Mouse (Mus musculus): Measurements from ENCODE around the gene Ankrd34c.
A peak's percentile ranks its signal among the peaks of the same experiment; 100 is the strongest.

Ankrd34c gene

DNA sequence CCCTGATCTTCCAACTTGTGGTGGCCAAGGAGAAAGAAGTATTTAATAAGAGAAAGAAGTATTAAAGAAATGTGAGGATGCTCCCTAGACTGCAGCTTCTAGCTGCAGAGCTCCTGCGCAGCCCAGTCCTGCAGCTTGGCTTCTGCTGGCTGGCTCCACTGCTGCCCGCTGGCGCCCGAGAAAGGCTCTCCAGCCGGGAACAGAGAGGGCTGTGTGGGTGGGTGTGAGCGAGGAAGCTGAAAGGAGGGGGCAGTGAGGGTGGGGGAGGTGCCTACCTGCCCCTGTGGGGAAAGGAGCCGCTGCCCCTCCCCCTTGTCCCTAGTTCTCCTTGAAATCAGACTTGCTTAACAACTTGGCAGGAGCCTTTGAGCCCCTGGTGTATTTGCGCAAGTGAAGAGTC, at the start of gene Ankrd34c:
TSS of gene Ankrd34c (minus strand) at position 181 of the 400 bp plus-strand sequence.
- no peak for DNase-seq (ENCODE audit: low spot score)

DNA sequence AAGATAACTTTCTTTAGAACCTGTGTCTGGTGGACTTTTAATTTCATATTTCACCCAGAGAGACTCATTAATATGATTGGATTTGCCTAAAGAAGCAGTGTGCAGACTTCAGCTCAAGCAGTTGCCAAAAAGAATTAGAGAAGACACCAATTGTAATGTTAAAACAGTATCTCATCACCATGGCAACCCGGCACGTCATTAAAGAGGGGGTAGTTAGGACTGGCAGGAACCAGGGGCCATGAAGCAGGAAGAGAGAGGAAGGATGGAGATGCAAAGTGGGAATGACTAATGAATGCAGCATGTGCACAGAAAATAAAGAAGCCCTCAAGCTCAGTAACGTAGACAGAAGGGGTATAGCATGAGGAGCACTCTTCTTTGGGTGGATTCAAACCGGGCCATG, 49.3 kb upstream of the Ankrd34c start:
- no peak for DNase-seq (ENCODE audit: low spot score)

DNA sequence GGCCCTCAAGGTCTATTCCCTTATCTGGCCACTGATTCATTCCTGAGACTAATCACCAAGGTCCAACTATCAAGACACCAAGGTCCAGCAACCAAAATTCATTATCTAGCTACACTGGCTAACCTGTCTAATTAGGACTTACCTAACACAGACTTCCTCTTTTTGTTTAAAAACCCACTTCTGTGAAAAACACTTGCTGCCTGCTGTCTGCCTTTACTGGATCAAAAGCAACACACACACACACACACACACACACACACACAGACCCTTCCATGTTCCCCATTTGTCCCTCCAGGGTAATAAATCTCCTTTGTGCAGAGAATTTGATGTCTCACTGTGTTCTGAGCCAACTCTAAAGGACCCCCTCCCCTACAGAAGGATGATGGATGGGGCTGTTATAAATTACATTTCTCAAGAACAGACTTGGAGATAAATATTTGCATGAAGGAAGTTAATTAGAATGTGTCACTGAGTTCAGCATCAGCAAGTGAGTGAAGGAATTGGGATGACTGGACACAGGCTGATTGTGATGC, 43.2 kb upstream of the Ankrd34c start:
- DNase-seq (ENCODE audit: low spot score) = no peak

DNA sequence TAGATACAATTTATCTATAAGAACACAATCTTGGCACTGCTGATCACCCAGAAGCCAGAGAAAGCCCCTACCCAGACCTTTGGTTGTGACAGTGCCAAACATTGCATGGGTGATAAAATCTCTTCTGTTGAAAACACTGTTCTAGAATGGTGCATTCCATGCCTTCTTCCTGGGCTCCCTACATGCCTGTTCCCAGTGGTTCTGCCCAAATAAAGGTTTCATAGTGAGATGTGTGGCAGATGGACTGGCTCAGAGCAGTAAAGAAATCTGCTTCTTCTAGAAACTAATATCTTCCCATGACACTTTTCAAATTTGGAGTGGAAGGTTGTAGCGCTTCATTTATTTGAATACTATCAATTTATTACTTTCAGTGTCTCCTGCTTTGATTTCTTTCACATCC, 41.0 kb upstream of the Ankrd34c start:
- no peak for DNase-seq (ENCODE audit: low spot score)

DNA sequence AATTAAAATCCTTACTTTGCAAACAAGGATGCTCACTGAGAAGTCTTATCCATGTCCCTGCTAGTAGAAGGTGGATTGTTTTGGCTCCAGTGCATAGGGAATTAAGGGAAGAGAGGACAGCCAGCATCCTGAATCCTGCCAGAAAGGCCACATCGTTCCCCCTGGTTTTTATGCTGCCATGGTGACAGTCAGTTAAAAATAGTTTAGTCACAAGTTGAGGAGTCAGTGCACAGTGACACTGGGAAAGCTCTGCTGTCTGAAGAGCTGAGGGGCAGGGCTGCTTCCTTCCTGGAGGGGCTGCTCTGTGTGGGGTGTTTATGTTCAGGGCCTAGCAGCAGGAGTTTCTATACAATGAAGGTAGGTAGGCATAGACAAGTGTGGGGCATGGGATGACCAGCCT, 32.9 kb upstream of the Ankrd34c start:
- DNase-seq (ENCODE audit: low spot score) = no peak

DNA sequence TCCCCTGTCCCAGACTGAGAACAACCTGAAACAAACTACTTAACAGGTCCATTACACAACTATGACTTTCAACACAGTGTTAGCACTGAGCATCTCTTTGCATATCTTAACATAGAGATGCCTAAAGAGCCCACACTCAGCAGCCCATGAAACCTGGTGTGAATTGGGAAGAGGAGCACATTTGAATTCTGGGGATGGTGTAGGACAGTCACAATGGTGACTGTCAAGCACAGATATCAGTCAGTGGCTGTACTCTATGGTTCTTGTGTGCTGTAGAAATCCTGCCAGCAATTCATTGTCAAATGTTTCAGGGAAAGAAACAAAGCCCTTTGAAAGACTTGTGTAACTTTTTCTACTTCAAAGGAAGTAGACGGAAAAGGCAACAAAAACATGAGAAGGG, 23.7 kb upstream of the Ankrd34c start:
- DNase-seq (ENCODE audit: low spot score) = no peak

DNA sequence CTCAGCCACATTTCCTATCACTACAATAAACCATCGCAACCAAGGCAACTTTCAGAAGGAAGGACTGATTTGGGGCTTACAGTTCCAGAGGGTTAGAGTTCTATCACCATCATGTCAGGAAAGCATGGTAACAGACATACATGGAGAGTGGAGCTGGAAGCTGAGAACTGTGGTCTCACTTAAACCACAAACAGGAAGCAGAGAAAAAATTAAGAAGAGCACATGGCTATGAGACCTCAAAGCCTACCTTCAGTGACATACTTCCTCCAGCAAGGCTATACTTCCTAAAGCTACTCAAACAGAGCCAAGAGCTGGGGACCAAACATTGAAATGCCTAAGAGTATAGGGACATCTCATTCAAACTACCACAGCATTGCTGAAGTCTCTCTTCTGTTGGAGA, 20.3 kb upstream of the Ankrd34c start:
- no peak for DNase-seq (ENCODE audit: low spot score)

DNA sequence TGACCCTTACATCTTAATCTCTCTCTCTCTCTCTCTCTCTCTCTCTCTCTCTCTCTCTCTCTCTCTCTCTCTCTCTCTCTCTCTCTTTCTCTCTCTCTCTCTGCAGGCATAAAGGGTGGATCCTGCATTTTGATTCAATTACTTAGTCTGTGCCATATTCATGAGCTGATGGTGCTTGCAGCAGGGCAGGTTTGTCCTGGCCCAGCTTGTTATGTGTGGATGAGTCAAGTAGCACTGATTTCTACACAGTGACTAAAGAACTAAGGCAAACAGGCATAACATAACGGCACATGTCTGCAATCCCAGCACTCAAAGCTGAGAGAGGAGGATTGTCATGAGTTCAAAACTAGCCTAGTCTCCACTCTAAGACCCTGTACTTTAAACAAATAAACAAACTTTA, 19.9 kb upstream of the Ankrd34c start:
- DNase-seq (ENCODE audit: low spot score) = no peak

DNA sequence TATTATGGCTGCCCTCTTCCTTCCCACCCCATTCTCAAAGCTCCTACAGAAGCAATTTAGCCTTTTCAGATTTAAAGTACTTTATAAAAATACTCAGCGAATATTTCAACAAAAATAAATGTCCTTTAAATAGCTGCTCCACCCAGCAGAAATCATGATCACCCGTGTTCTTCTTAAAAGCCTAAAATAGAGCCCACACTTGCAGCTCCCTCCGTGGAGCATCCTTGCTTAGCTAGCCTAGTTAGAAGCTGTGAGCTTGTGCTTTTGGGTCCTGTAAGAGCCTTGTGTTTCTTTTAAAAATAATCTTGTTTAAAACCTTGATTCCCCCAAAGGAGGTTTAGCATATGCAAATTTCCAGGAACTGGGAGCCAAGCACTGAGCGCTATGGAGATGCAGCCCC, 19.3 kb upstream of the Ankrd34c start:
- DNase-seq (ENCODE audit: low spot score) = no peak

DNA sequence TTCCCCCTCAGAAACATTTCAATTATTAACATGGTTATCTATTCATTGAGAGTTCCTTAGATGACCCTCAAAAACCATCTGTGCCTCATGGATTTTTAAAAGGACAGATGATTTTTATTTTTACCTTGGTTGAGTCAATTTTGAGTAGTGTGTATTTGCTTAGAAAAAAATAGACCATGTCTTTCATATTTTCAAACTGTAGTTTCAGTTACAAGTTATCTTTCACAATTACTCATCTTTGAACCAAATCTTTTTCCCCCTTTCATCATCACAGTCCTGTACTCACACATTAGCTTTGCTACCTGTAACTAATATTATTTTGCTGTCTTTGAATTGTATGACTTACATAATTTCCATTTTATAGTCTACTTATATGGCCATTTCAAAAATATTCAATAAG, 1.8 kb upstream of the Ankrd34c start:
- DNase-seq (ENCODE audit: low spot score) = no peak

DNA sequence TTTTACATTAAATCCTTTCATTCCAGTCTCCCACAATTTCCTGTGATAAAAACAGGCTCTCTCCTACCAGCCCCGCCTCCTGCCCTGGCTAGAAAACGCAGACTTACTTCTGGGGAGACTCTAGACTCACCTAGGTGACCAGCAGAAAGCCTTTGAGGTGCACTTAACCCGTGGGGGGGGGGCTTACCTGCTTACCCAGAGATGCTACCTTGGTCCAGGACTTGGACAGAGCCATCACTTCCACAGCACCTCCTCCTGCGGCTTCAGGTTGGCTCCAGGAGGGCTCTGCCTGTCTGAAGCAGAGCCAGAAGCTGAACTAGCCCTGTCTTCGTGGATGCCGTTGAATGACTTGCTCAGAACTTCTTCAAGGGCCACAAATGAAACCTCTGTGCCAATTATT, 387 bp downstream of the Ankrd34c start:
- DNase-seq (ENCODE audit: low spot score) = no peak

DNA sequence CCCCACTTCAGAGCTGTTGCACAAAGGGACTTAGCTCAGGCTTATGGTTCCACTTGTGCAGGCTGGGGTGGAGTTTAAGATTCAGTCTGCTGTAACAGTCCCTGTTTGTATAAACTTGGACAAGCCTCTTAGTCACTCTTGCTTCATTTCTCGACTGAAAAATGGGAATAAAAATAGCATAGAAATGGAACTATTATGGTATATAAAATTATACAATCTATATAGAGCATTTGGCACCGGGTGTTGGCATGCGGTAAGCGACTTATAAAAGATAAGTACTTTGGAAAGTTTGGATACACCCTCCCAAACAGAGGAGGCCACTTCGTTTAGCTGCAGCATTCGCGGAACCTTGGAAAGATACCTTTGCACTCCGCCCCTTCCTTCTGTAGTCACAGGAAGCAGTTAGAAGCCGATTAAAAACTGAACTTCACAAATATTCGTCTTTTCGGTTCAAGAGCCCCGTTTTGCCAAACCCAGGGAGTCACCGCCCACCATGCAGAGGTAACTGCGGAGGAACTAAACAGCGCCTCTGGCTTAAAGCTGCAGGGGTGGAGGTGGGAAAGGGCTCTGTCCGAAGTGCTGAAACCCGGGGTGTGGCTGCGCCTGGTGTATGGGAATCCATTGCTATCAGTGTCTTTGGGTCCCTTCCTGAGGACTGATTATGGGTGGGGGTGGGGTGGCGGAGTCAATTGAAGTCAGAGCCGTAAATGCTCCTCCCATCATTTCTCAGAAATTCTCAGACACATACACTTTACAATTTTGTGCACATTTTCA, 1.2 kb downstream of the Ankrd34c start:
- peak; percentile 36 for DNase-seq (ENCODE audit: low spot score)

DNA sequence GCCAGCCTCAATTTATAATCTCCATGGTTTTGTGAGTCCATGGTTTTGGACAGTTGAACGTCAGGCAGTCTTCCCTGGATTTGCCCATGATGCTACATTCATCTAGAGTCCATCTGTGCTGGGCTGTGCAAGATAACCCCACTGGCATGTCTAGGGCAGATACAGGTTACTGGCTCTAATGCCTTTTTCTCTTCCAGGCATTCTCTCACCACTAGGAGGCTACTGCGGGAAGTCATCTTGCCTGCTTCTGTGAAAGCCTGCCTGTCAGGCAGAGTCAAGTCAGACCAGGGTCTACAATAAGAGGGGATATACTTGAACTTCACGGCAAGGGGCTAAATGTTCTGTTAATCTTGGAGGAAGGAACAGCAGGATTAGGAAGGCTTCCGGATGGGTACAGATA, 31.4 kb downstream of the Ankrd34c start:
- no peak for DNase-seq (ENCODE audit: low spot score)

DNA sequence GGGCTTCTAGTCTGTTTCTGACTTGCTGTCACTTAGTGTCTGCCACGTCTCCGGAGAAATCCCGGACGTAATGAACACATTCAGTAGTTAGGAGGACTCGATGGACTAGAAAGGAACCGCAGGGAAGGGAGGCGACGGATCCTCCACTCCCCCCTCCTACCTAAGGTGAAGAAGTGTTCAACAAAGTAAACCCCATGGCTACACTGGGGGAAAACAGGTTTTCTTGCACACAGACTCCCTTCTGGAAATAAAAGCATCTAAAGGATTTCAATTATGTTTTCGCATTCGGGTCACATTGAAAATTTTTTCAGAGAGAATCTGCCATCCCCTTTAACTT, 33.1 kb downstream of the Ankrd34c start:
- no peak for DNase-seq (ENCODE audit: low spot score)

DNA sequence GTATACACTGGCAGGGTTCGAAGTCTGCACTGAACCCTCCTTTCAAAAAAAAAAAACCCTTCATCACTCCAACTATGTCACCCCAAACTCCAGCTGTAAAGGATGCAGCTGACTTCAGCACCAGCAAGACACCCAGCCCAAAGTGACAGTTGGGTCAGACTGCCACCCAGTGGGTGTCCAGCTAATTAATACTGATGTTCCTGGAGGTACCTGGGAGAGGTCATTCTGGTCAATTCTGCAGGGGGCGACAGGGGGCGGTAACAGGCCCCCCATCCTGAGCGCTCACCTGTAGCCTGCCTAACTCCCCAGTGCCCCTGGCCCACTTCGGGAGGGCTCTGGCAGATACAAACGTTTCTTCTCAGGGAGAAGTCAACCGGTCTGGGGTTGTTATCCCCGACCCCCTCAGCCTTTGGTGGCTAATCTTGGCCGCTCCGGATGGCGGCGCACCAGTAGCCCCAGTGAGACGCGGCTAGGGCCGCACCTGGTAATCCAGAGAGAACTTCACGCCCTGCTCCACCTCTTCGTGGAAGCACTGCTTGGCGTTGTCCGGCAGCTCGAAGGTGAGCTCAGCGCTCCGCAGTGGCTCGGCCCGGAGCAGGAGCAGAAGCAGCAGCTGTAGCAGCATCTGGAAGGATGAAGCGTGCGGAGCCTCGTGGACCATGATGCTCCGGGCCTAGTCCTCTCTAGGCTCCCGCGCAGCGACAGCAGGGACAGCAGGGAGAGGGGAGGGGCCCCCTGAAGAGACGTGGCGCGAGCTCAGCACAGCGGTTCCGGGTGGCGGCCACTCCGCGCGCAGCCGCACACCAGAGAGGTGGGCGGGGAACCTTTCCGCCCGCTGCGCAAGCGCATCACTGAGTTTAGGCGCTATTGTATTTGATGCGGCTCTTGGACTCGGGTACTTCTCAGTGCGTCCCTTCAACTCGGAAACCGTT, 33.7 kb downstream of the Ankrd34c start, which contains the start of gene Tmed3:
TSS of gene Tmed3 (minus strand) at position 804 of the 932 bp plus-strand sequence.
- peak; percentile 77 for DNase-seq (ENCODE audit: low spot score)

DNA sequence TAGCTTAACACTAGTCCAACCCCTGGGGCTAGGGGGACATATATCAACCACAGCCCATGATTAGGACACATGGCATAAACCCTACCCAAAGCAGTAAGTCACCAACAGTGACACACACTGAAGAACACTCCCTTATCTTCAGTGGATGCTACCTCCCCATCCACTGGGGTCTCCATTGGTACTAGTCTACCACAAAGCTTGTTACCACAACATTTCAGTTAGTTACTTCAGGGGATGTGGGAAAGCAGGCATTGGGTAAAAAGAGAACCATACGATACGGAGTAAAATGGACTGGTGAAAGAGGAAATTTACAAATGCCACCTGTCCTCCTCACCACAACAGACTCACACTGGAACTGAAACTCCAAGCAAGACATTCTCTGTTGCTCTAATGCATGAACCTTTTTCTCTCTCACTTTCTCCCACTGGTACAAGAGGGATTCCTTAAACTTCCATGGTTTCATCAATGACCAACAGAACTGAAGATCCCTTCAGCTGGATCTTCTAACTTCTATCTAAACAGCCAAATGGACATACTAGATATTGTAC, 37.3 kb downstream of the Ankrd34c start:
- DNase-seq (ENCODE audit: low spot score) = no peak

DNA sequence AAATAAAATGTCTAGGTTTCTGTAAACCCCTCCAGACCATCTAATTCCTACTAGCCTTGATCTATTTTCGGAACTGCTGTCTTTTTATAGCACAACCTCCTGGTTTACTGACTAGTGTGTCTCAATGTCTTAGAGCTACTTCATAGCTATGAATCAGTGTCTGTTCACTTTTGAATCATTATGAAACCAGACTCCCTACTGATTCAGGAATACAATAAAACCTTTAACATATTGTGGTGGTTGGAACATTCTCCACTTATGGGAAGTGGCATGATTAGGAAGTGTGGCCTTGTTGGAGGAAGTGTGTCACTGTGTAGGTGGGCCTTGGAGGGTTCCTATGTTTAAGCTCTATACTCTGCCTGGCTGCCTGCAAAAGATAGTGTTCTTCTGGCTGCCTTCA, 43.1 kb downstream of the Ankrd34c start:
- no peak for DNase-seq (ENCODE audit: low spot score)

DNA sequence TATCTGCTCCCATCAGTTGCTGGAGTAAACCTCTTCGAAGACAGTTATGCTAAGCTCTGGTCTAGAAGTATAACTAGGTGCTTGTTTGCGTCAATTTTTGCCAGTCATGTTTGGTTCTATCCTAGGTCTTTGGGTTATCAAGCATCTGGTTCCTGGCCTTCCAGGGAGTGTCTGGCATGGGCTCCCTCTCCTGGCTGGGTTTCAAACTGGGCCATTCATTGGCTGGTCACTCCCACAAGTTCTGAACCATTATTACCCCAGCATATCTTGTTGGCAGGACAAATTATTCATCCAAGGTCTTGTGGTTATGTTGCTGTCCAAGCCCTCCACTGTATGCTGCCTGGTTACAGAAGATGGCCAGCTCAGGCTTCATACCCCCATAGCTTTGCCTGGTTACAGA, 44.6 kb downstream of the Ankrd34c start:
- no peak for DNase-seq (ENCODE audit: low spot score)

DNA sequence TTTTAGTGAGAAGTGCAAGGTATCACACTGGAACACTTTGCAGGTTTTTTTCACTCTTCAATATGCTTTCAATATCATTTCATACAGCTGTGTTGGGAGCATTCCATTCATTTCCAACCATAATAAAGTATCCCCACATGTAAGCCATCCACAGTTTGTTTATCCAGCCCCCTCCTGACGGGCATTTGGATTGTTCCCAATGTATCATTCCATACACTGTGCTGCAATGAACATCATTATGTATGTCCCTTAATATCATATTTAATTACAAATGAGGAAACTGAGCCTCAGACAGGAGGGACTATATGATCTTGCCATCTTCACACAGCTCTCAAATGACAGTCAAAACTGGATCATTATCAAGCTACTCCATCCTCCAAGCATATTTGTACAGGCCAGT, 49.1 kb downstream of the Ankrd34c start:
- no peak for DNase-seq (ENCODE audit: low spot score)

DNA sequence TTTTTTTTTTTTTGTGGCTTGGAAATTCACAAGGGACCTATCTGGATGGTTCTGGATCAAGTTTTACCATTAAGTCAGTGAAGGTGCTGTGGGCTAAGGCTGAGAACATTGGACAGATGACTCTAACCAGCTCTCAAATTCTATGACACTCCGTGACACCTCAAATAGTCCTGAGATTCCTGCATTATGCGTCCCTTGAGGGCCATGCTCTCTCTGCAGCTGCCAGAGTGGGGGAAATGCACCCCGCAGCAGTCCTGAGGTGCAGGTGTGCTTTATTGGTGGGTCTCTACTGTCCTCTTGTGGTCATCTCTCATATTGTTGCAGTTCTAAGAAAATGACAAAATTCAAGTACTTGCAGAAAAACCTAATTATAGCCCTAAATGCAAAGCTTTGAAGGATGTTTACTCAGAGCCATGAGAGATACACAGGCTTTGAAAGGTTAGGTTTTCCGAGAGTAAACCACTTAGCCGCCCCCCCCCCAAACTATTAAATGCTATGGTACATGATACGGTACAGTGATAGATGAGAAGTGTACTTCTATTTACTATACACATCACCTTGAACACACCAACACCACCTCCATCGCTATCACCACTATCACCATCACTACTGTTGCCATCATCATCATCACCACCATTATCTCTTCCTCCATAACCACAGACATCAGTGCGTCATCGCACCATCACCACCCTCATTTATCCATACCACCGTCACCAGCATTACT, 50.6 kb downstream of the Ankrd34c start:
- no peak for DNase-seq (ENCODE audit: low spot score)

DNA sequence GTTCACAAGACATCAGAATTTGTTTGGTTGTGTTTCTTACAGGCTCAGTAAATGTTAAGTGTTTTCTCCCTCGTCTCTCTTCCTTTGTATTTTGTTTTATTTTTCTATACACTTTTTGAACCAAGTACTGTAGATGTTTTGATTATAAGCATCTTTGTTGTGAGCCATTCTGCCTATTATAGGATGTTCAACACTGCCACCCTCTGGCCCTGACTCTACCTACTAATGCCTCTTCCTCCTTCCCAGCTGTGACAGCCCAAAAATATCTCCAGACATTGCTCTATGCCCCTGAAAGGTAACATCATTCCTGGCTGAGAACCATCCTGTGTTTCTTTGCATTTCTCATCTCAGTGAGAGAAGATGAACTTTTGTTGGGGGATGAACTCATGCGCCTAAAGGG, 52.0 kb downstream of the Ankrd34c start:
- no peak for DNase-seq (ENCODE audit: low spot score)

DNA sequence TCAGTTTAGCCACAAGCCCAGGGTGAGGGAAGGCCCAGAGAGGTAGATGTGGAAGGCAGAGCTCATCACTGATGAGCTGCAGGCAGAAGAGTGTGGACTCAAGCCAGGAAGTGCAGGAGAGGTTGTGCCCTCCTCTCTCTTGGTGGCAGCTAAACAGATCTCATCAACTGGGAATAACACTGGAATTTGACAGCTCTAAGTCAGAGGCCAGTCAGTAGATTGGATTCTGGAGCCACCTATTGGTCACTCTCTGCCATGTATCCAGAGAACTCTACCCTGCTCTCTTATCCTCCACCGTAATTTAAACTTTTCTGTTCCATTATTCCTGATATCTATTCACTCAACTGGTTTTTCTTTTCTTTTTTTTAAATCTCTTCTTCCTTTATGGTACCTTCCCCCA, 59.3 kb downstream of the Ankrd34c start:
- DNase-seq (ENCODE audit: low spot score) = no peak
